Mouse (Mus musculus) ES-Bruce4 (cell line): ENCODE measurements around the gene Stk39.

Experiments used
- CTCF ChIP-seq: IDR thresholded peaks from one replicate; pipeline ENCODE4 v1.8.1; 2011; ENCODE audit warnings: low read depth, low read length
- EP300 ChIP-seq: IDR thresholded peaks from 2 replicates; pipeline ENCODE4 v1.6.1; 2011; ENCODE audit warnings: low read depth, low read length; ENCODE audit not compliant: insufficient read depth
- POLR2A ChIP-seq: IDR thresholded peaks from one replicate; pipeline ENCODE4 v1.8.1; 2011; ENCODE audit warnings: low read length; ENCODE audit not compliant: insufficient read depth

- TF ChIP-seq POLR2A (no peak), CTCF (no peak), EP300 (no peak)
These were observed 15.2 kb downstream of the Stk39 start for GRCm38 (mm10) chr2:68456899-68457298.
